Mouse (Mus musculus) ES-Bruce4 (cell line): Measurements from ENCODE around the gene Ccdc24.

Experiments
- CTCF ChIP-seq: IDR thresholded peaks from one replicate; pipeline ENCODE4 v1.8.1; 2011; ENCODE audit warnings: low read depth, low read length
- POLR2A ChIP-seq: IDR thresholded peaks from one replicate; pipeline ENCODE4 v1.8.1; 2011; ENCODE audit warnings: low read length; ENCODE audit not compliant: insufficient read depth

DNA sequence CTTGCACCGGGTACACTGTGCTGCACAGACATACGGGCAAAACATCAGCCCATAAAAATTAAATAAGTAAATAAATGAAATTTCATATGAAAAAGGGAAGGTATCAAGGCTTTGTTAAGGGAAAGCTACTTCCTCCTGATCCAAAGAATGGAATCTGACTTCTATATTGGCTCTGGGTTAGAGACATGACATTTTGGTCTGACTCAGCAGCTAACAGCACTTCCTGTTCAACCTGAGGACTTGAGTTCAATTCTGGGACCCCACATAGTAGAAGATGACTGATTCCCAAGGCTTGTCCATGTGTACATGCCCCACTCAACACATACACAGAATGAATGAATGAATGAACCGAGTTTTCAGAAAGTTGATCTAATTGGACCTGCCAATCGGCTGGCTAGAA is 45.5 kb upstream of the Ccdc24 start:
- TF ChIP-seq POLR2A (no peak), CTCF (no peak)
